Mouse (Mus musculus) naive thymus-derived CD4-positive, alpha-beta T cell, adult 5 months (primary cell): ENCODE measurements around the gene Pgbd1. TPM values are rescaled to one million over a fixed set of nuclear protein-coding genes. Genes with fewer than 3 reads are reported as not detected.

Experiments
- polyA plus RNA-seq: library from polyadenylated mRNA; unstranded; fragments of 100-300 nt; shearing (Covaris generic); gene quantifications from one replicate; pipeline ENCODE4 v1.2.1, GENCODE M21; 2017

Pgbd1 gene
- polyA plus RNA-seq = 0.26 TPM

GRCm38 (mm10) chr13:21440503-21441206, at the start of gene Pgbd1:
Gene Pgbd1, minus strand, starts transcription at chr13:21441058.

GRCm38 (mm10) chr13:21478759-21479670, 38.2 kb upstream of the Pgbd1 start, which contains the start of the genes Zkscan4 and Gm10065:
Gene Zkscan4, plus strand, starts transcription at chr13:21478907.
Gene Gm10065, minus strand, starts transcription at chr13:21479441.

GRCm38 (mm10) chr13:21468061-21469019, 27.5 kb upstream of the Pgbd1 start, which contains the start of gene Nkapl:
Gene Nkapl, minus strand, starts transcription at chr13:21468509.

GRCm38 (mm10) chr13:21453449-21453848, 12.6 kb upstream of the Pgbd1 start, which contains the start of gene Zscan26:
Gene Zscan26, minus strand, starts transcription at chr13:21453730.

GRCm38 (mm10) chr13:21402287-21402846, 38.5 kb downstream of the Pgbd1 start, which contains the start of gene Zkscan3:
Gene Zkscan3, minus strand, starts transcription at chr13:21402755.

Other genes with a start within 250 kb of the Pgbd1 start
- 0.21 TPM for gene Gpx5, start 148.3 kb downstream of the Pgbd1 start, polyA plus RNA-seq
- gene Gpx6, start 128.9 kb downstream of the Pgbd1 start, polyA plus RNA-seq = not detected
- gene Olfr1367, start 94.1 kb downstream of the Pgbd1 start, polyA plus RNA-seq = not detected
- 3.2 TPM for gene Zscan12, start 78.2 kb downstream of the Pgbd1 start, polyA plus RNA-seq
- gene Zkscan3, start 38.3 kb downstream of the Pgbd1 start, polyA plus RNA-seq = 33.9 TPM
- 6.6 TPM for gene Zscan26, start 12.7 kb upstream of the Pgbd1 start, polyA plus RNA-seq
- gene Nkapl, start 27.5 kb upstream of the Pgbd1 start, polyA plus RNA-seq = not detected
- not detected for gene Zkscan4, start 37.8 kb upstream of the Pgbd1 start, polyA plus RNA-seq
- gene Gm10065, start 38.4 kb upstream of the Pgbd1 start, polyA plus RNA-seq = not detected
- gene AK157302, start 54.2 kb upstream of the Pgbd1 start, polyA plus RNA-seq = 0.55 TPM
- gene Gm11273, start 60.4 kb upstream of the Pgbd1 start, polyA plus RNA-seq = 3.5 TPM
- gene Zkscan8, start 90.1 kb upstream of the Pgbd1 start, polyA plus RNA-seq = 3.1 TPM
- 0.11 TPM for gene Olfr1366, start 101.8 kb upstream of the Pgbd1 start, polyA plus RNA-seq
- not detected for gene Olfr1535, start 118.8 kb upstream of the Pgbd1 start, polyA plus RNA-seq
- not detected for gene Olfr1364, start 140.7 kb upstream of the Pgbd1 start, polyA plus RNA-seq
- not detected for gene Olfr1362, start 173.0 kb upstream of the Pgbd1 start, polyA plus RNA-seq
- not detected for gene Olfr11, start 201.5 kb upstream of the Pgbd1 start, polyA plus RNA-seq
- not detected for gene Olfr1361, start 222.3 kb upstream of the Pgbd1 start, polyA plus RNA-seq
- not detected for gene Olfr1360, start 236.3 kb upstream of the Pgbd1 start, polyA plus RNA-seq